Mouse (Mus musculus) frontal cortex, adult 2 months (tissue): ENCODE results near the gene Adam33. TPM values are rescaled to one million over a fixed set of nuclear protein-coding genes. Genes with fewer than 3 reads are reported as not detected.
"Not testable (repeated sequence)": the region's sequence is repeated elsewhere in the genome, so short reads cannot be mapped to it uniquely, and the experiment has no call there.

ENCODE experiments used
- DNase-seq, 2 experiments: peaks; one replicate each; pipeline ENCODE4 v3.0.0; 2022; ENCODE audit warnings: low spot score in 1 of 2; ENCODE audit errors: extremely low spot score in 1 of 2
- polyA plus RNA-seq: library from polyadenylated mRNA; depleted of rRNA; stranded (reverse); fragments of >200 nt; gene quantifications from 2 replicates; pipeline ENCODE4 v1.2.3, GENCODE M21; 2012

Adam33 gene
- polyA plus RNA-seq, 1 experiment, result 16.5 TPM

DNA sequence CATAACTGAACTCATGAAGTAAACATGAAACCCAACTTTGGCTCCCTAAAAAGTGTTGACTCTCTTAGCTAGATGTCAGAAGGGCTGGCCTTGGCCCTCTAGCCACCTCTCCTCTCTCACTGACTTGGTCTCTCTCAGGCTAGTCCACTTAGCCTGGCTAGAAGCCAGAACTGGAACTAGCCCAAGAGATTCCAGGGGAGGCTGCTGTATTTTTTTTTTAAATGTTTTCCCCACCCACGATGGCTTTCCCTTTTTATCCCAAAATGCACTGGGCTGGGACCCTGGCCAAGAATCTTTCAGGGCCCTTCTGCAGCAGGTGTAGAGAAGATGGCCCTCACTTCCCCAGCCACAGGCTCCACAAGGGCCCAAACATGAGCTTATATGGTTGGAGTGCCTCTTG is 4.2 kb downstream of the Adam33 start:
- peak in 1 of 2 experiments; percentile 42 for DNase-seq

DNA sequence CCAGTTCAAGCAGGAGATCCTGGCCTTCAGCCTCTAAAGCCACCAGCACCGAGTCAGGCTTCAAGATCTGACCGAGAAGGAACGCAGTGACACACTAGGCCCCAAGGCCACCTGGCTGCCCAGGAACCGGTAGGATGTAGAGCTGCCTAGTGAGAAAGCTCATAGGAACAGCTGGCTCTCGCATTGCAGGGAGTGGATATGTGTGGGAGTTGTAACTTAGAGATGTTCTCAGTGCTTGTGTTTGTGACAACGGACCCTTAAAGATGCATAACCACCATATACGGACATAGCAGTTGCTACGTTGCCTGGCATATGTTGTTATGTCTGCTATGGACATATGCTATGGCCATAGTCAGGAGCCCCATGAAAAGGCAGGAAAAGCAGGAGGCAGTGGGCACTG is 4.9 kb downstream of the Adam33 start:
- no peak for DNase-seq

DNA sequence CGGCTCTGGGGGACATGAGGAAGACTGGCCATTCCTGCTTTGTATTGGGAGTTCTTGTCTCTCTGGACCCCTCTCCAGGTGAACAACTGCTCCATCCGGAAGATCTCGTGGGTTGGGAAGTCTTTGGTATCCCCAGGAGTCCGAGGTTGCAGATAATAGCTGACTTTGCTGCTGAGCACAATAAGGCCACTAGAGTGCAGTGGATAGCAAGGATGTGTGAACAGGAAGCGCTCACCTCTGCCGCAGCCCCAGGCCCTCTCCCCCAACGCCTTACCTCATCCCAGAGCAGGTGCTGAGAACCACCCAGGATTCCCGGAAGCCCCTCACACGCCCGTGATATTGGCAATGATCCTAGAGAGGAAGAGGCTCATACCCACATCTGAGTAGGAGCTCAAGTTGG is 7.4 kb downstream of the Adam33 start:
- no peak for DNase-seq

DNA sequence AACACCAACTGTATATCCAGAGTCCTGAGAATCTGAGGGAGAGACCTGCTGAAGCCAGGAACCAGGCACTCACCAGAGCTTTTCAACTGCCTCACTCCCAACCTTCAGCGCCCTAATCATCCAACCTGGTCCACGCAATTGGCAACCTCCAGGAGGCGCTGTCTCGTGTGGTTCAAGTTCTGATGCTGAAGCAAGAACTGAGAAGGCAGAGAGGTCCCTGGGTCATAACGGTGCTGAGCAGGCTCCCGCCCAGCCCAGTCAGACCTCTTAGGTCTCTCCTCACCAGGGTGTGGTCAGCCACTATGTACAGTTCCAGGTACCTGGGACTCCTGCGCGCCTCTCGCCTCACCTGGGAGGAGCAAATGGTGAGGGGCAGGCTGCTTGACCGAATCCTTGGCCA is 8.0 kb downstream of the Adam33 start:
- DNase-seq, result peak in 1 of 2 experiments; percentile 36

DNA sequence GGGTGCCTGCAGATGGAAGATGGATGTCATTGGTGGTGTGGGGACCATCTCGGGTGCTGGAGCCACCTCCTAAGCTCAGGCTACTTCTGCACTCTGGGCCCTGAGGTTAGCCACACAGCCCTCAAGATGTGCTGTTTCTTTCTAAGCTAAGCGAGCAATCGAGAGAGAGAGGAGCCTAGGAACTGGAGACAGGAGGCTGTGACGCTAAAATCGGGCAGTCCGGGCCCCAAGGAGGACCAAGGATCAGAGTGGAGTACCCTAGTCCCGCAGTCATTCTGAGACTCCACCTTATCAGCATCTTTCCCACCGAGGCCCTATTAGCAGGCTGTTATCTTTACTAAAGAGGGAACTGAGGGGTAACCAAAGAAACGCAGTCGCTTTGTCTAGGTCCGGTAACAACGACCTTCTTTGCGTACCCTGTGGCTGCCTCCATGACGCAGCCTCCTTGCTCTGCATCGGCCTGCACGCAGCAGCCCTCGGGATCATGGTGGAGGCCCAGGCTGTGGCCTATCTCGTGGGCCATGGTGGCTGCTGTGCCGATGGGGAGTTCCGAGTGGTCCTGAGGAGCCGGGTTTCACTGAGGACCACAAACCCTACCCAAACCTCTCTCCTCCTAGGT is 8.9 kb downstream of the Adam33 start:
- no peak for DNase-seq

DNA sequence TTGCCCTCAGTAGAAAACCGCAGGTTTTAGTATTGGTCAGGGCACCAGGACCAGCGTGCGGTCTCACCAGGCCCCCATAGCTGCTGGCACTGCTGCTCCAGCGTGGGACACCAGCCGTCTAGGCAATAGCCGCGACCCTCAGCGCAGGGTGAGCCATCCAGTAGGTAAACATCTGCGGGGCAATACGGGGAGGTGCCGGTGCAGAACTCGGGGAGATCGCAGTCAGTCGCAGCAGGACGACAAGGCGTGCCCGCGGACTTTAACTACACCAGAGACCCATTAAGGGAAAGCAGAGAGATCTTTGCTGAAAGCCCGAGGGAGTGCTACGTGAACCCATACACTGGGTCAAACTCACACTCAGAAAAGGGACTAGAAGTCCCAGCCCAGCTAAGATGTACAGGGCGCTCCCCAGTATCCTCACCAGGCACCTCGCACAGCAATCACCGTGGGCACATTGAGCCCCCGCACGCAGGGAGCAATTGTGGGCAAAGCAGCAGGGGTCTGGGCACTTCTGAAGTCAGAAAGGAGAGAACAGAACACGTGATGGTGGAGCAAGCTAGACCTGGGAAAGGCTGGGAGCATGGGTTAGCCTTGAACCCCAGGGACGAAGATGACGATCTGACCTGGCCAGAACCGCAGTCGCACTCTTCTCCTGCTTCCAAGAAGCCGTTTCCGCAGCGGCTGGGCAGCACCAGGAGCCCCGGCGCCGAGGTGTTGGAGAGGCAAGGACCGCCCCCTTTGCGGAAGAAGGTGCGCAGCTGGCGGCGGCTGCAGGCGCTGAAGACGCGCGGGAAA is 9.6 kb downstream of the Adam33 start:
- DNase-seq, result no peak

DNA sequence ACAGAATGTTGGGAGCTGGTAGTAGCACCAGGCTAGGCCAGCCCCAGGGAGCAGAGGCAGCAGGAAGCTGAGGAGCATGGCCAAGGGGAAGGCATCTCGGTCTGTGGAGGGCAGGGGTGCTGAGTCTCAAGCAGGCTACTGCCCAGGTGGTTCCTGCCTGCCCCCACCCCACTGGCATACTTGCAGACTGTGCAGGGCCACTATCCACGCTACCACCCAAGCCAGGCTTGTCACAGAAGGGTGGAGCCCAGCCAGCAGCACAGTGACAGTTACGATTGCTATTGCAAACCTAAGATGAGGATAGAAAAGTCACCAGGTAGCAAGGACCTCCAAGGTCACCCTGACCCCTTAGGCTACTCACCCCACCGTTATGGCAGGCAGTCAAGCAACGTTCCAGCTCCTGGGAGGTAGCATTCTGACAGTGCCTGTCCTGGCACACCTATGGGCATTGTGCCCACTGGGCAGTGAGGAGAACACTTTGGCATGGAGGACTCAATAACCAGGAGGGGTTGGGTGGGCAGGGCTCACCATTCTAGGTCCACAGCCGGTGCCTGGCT is 10.7 kb downstream of the Adam33 start:
- no peak for DNase-seq

DNA sequence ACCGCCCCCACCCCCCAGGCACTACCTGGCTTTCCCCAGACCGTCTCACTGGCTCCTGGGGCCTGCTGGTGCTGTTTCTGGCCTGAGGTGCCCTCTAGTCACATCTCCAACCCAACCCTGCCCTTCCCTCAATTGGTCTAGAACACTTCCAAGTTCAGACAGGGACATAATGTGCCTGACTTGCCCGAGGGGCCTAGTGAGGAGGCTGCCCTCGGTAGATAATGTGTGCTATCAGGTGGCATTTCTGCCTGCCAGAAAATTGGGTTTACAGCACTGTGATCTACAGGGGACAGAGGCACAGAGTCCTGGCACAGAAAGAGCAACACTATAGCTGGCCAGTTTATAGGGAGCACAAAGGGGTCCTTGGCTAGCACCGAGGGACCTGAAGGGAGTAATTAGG is 11.6 kb downstream of the Adam33 start:
- DNase-seq, result no peak

DNA sequence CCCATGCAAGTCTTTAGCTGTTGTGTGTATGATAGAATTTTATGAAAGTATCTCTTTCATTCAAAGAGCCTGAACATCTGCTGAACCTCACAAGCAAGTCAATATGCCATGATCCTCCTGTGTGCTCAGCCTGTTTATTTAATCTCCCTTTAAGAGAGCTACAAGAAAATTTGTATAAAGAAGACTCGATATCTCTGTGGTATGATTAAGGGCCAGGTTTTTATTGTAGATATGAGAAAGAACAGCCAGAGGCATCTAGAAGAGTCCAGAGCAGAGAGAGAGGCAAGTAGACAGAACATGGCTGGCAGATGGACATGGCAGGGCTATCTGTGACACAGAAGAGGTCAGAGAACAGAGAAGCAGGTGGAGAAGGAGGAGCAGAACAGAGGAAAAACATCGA is 17.6 kb downstream of the Adam33 start:
- no peak for DNase-seq

DNA sequence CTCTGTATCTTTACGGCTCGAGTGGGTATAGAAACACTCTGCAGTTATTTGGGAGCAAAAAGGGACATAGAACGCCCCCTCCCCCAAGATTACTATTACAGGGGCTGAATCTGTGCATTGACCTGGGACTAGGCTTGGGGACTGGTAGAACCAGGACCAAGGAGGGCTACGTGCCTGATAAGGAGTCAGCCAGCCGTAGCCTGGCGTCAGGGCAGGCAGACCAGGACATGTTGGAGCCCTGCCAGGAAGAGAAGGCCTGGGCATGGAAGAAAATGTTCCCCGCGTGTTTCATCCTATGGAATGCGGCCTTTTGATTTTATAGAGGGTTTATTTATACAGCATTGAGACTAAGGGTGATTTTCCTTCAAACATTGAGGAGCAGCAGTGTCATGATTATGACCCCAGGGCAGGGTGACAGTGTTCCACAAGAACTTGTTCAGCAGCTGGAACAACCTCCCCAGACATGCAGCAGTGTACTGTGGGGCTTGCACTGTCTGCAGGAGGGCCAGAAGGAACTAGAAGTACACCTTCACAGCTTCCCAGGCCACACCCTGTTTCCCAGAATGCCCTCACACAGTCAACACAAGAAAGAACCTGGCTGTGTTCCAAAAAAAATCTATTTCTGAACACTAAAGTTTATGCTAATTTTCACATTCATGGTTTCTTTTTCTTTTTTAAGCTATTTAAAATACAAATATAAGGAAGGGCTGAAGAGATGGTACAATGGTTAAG is 18.5 kb downstream of the Adam33 start:
- DNase-seq, result no peak

DNA sequence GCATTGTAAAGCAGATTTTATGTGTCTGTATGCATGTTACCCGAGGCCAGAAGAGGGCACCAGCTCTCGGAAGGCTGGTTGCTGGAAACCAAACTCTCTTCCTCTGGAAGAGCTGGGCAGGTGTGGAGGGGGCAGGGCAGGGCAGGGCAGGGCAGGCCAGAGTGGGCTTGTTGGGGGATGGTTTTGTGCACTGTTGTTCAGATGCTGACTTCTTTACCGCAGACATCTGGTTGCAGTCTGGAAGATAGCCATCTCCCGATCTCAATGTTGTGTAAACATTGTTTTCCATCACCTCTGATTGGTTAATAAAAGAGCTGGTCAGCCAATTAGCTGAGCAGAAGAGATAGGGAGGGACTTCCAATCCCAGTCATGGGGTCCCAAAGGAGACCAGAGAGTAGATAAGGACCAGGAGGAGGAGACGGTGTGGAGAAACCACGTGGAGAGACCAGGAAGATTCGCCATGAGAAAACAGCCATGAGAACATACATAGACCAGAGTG is 19.2 kb downstream of the Adam33 start:
- no peak for DNase-seq

DNA sequence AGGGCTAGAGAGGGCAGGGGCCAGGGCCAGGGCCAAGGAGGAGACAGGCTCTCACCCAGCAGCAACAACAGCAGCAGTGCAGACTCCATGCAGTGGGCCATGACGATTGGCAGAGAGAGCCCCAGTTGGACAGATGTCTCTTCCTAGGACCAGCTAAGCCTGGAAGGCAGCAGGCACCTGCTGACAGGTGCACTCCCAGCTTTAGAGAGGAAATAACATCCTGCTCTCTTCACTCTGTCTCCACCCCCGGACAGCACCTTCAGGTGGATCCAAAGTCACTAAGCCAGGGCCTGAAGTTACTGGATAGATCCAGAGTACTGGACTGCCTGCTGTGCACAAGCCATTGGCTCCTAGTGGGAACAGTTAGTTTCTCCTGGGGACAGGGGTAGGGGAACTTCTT is 20.6 kb downstream of the Adam33 start, which contains the start of gene Gfra4:
TSS of gene Gfra4 (minus strand) at position 101 of the 400 bp plus-strand sequence.
- DNase-seq, result no peak

DNA sequence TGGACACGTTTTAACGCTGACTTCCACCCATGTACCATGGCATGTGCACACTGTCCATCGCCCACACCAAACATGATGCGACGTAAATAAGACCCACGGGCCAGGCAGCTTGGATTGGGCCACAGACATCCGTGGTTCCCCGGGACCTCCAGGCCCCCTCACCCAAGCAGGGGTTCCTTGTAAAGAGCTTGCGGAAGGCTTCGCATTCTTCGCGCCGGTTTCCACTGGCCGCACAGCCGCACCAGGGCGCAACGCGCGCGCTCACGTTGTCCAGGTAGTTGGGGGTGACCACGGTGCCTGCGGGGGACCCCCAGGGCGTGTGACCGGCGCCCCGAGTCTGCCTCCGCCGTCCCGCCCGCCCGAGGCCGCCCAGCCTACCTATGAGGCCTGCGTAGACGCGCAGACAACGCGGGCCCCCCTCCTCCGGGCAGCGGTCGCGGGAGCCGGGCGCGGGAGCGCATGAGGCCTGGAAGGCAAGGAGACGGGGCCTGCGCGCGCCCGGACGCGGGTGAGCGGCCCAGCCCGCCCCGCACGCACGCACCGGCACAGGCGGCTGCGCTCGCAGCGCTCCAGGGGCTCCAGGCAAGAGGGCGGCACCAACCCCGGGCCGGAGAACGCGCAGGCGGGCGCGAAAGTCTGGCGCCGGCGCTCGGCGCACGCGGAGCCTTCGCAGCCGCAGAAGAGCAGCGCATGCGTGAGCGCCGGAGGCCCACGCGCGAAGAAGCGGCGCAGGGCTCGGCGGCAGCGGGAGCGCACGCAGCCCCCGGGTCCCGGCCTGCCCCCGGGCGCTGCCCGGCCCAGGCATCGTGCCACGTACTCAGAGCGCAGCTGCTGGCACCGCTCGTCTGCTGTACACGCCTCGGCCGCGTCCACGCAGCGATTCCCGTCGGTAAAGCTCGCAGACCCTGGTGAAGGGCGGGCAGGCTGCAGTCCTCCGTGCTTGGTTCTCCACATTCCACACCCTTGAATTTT is 22.5 kb downstream of the Adam33 start:
- DNase-seq, result peak; percentile 43 to 88

DNA sequence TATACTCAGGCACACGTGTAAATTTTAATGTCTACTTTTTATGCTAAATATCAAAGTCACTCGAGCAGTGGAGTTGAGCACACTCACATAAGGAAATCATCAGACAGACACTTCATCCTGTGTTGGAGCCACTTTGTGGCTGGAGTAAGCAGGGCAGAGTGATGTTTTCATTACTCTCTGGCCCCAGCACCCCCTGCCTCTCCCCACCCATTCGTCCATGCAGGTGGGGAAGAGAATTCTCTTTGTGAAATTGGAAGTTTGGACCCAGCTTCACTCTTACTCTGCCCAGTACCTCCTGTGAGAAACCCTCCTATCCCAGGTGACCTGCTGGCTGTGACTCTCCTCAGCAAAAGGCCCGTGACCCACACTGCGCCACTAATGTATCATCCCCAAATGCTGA is 24.9 kb downstream of the Adam33 start:
- DNase-seq, result no peak

DNA sequence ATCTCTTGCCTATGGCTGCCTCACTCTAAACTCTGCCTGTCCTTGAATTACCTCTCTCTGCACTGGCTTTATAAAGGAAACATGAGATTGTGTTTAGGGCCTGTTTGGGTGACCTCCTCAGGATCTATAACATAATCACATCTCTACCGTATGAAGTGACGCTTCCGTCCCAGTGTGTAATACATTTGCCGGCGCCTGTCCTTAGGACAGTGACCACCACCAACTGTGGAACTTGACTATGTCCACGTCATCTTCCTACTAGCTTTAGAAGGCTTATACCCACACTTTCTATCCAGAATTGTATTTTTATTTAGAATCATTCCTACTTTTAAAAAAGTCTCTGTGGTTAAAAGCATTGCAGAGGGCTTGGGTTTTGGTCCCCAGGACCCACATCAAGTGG is 25.4 kb downstream of the Adam33 start:
- DNase-seq, result no peak

DNA sequence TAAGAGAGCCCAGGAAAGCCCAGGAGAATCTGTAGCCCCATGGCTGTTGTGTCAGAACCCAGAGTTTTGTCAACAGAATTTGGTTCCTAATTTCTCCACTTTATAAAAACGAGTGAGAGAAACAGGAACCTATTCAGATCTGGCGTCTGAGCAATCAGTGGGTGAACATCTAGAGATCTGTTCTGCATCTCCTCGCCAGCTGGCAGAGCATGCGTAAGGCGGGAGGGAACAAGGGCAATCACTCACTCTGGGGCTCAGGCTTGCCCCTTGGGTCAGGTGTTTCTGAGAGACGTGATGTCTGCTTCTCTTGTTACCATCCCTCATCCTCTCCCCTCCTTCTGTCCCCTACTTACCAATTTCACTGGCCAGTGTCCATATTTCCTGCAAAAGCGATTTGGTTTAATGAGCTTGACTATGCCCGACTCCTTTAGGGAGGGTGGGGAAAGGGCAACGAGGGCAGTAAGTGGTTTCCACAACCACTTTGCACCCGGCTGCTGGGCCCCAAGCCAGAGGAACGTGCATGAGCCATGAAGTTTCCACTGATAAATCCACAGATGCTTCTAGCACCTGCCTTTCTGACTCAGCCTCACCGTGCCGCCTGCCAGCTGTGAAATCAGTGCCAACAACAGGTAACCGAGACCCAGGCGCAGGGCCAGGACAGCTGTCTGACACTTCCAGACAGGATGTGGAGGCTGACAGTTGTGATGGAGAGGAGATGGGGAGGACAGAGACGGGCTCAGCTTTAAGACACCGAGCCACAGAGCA is 26.2 kb downstream of the Adam33 start:
- DNase-seq, result peak in 1 of 2 experiments; percentile 59

DNA sequence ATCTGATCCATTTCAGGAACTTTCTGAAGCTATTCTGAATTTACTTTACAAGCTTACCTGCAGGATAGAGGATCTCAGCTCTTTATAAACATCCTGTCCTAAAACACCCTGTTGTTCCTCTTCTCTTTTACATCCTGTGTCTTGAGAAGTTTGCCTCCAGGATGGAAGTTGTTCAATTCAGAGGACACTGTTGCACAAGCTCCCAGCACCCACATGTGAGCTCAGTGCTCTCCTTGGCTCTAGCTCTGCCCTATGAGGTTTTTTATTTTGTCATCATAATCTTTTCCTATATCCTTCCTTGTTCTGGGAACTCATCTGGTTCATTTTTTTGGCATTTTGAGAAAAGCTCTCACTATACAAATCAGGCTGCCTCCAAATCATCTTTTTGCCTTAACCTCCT is 26.9 kb downstream of the Adam33 start:
- DNase-seq, result no peak

DNA sequence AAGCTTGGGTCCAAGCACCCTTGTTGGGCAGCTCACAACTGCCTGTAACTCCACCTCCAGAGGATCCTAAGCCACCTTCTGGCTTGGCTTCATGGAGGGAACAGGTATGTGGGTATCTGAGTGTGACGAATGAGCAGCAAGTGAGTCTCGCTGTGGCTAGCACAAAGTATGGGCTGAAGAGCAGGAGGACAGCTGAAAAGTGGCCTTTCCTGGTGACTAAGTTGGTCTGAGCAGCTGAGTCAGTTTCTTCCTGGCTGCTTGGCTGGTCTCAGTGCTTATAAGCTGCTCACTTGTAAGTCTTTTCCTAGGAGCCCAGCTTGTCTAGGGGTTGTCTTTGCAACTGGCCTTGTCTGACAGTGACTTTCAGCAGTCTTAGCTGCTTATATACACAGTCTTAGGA is 27.3 kb downstream of the Adam33 start:
- DNase-seq, result no peak

DNA sequence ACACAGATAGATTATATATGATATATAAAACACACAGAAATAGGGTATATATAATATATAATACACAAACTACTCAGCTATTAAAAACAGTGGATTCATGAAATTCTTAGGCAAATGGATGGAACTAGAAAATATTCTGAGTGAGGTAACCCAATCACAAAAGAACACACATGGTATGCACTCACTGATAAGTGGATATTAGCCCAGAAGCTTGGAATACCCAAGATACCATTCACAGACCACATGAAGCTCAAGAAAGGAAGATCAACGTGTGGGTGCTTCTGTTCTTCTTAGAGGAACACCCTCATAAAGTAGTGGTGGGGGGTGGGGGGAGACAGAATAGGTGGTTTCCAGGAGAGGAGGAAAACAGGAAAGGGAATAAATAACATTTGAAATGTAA is 32.2 kb downstream of the Adam33 start:
- not testable (repeated sequence) for DNase-seq
